Mouse (Mus musculus): ENCODE measurements around the gene Izumo1r. TPM values are rescaled to one million over a fixed set of nuclear protein-coding genes. Genes with fewer than 3 reads are reported as not detected.

Izumo1r gene
- polyA plus RNA-seq, 1 experiment = 70.8 TPM

- Histone ChIP-seq H3K27ac (ENCODE audit: control insufficient read depth, insufficient read depth, low read length) (no peak overlapping the region), H3K27me3 (ENCODE audit: control insufficient read depth, insufficient read depth, low read length) (no peaks in the 10 kb centered on the region), H3K4me1 (replicated peaks; ENCODE audit: control insufficient read depth, insufficient read depth, low read length) (peaks cover 27% of the 10 kb centered on the region), H3K36me3 (ENCODE audit: control insufficient read depth, insufficient read depth, low read length) (no peaks in the 10 kb centered on the region), H3K4me3 (ENCODE audit: control insufficient read depth, insufficient read depth, low read length) (no peak overlapping the region)
- 90% methylated on average over 5 of the region's 5 CpGs for WGBS
- DNase-seq = no peak
- TF ChIP-seq POLR2A (IDR thresholded peaks at IDR 0.05; ENCODE audit: control insufficient read depth, extremely low read depth, insufficient read depth, low read length, poor library complexity) (no peak), CTCF (IDR thresholded peaks at IDR 0.05; ENCODE audit: borderline replicate concordance, control insufficient read depth, extremely low read depth, insufficient read depth, low read length, poor library complexity) (no peak)
Observed at GRCm38 (mm10) chr9:14909981-14910380, 6.2 kb upstream of the Izumo1r start.

DNA sequence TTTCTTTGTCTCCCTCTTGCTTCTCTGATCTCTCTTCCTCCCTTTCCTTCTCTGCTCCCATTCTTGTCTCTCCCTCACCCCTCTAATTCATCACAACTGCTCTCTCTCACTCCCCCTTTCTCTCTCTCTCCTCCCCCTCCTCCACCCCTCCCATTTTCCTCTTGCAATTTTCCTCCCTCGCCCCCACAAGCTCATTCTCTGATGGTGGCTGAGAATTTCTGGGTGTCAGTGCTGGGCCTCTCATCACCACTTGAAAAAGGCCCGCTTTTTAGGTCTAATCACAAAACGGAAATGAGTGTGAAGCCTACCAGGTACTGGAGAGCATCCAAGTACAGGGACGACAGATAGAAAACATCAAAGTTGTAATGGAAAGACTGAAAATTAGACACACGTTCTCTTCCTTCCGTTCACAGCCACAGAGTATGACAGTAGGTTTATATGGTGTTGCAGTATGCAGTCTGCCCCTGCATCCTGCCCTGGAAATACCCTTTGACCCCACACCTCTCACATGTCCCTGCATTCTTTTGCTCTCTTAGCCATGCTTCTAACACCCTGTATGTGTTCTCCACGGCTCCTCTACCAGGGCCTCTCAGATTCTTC lies 4.2 kb upstream of the Izumo1r start:
- H3K36me3 ChIP-seq (ENCODE audit: control insufficient read depth, insufficient read depth, low read length) = no peaks in the 10 kb centered on the region
- 49% methylated on average over 7 of the region's 7 CpGs for WGBS
- H3K27ac ChIP-seq (ENCODE audit: control insufficient read depth, insufficient read depth, low read length) = peak overlapping the region; percentile 89
- no peak overlapping the region for H3K4me3 ChIP-seq (ENCODE audit: control insufficient read depth, insufficient read depth, low read length)
- H3K27me3 ChIP-seq (ENCODE audit: control insufficient read depth, insufficient read depth, low read length) = no peaks in the 10 kb centered on the region
- peaks cover 45% of the 10 kb centered on the region for H3K4me1 ChIP-seq (replicated peaks; ENCODE audit: control insufficient read depth, insufficient read depth, low read length)
- TF ChIP-seq CTCF (IDR thresholded peaks at IDR 0.05; ENCODE audit: borderline replicate concordance, control insufficient read depth, extremely low read depth, insufficient read depth, low read length, poor library complexity) (no peak), POLR2A (IDR thresholded peaks at IDR 0.05; ENCODE audit: control insufficient read depth, extremely low read depth, insufficient read depth, low read length, poor library complexity) (no peak)
- DNase-seq = no peak

DNA sequence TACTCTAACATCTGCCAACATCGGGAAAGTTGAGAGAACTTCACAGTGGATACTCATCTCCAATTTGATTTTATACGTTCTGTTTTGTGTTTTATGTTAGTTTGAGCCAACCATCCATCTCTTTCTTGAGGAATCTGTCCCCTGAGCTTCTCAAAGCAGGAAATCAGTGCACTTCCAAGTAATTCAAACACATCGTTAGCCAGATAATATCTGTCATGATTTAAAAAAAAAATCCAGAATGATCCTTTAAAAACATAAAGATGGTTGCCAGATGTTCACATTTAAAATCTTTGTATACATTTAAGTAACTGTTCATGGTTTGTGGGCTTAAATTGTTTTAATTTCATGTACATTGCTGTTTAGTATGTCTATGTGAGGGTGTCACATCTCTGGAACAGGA lies 2.2 kb upstream of the Izumo1r start:
- Histone ChIP-seq H3K27me3 (ENCODE audit: control insufficient read depth, insufficient read depth, low read length) (no peaks in the 10 kb centered on the region), H3K36me3 (ENCODE audit: control insufficient read depth, insufficient read depth, low read length) (no peaks in the 10 kb centered on the region), H3K4me1 (replicated peaks; ENCODE audit: control insufficient read depth, insufficient read depth, low read length) (peaks cover 58% of the 10 kb centered on the region), H3K4me3 (ENCODE audit: control insufficient read depth, insufficient read depth, low read length) (no peak overlapping the region), H3K27ac (ENCODE audit: control insufficient read depth, insufficient read depth, low read length) (no peak overlapping the region)
- no peak for TF ChIP-seq POLR2A (IDR thresholded peaks at IDR 0.05; ENCODE audit: control insufficient read depth, extremely low read depth, insufficient read depth, low read length, poor library complexity)
- no peak for TF ChIP-seq CTCF (IDR thresholded peaks at IDR 0.05; ENCODE audit: borderline replicate concordance, control insufficient read depth, extremely low read depth, insufficient read depth, low read length, poor library complexity)
- DNase-seq = no peak
- 83% methylated on average over 3 of the region's 3 CpGs for WGBS

DNA sequence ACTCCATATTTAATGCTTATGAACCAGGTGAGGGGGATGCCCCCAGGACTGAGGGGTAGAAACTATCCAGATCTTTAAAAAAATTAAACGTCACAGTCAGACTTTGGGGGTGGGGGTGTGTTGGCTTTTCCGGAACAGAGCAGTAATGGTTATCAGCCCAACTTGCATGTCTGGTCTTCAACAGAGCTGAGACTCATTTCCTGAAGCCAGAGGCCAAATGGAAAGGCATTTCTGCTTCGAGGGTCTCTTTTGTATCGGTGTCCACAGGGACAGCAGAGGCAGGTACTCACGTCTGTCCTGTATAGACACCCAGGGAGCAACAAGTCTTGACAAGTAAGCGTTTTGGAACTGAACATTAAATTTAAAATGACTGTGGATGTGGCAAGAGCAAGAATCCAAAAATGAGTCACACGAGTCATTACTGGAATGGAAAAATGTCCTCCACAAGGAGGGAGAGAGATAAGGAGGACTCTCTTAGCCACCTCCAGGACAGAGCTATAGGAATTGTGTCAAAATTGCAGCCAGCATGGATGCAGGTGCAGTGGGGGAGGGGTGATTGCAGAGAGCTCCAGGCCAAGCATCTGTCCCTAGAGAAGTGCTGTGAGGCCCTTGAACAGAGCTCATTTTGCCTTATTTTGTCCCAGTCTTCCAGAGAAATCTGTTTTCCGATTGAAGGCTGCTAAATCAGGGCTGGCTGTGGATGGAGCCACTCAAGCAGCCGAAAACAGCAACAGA lies 1.2 kb upstream of the Izumo1r start:
- WGBS = 66% methylated on average over 9 of the region's 9 CpGs
- H3K27me3 ChIP-seq (ENCODE audit: control insufficient read depth, insufficient read depth, low read length) = no peaks in the 10 kb centered on the region

DNA sequence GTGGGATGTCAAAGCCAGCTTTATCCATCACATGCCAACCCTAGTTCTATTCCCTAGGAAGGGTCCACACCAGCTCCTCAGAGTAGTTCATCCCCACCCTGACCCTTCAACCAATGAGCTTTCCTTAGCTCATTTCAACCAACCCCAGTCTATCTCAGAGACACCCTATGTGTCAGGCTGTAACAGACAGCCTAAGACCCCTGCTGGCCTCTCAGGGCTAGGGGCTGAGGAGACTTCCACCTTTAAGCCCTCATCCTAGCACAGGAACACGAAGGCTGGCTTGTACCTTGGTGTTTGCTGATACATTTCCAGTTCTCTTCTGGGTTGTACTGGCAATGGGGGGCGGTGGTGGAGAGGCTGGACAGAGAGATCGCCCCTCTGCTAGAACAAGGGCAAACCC lies 743 bp downstream of the Izumo1r start:
- Histone ChIP-seq H3K4me3 (ENCODE audit: control insufficient read depth, insufficient read depth, low read length) (peak overlapping the region; percentile 14; the same call in 1 of the 2 replicates), H3K27ac (ENCODE audit: control insufficient read depth, insufficient read depth, low read length) (peak overlapping the region; percentile 88)
- WGBS = 95% methylated on average over 3 of the region's 3 CpGs

More for the DNA sequence above, 1.2 kb upstream of the Izumo1r start:
- TF ChIP-seq POLR2A (IDR thresholded peaks at IDR 0.05; ENCODE audit: control insufficient read depth, extremely low read depth, insufficient read depth, low read length, poor library complexity) (no peak), CTCF (IDR thresholded peaks at IDR 0.05; ENCODE audit: borderline replicate concordance, control insufficient read depth, extremely low read depth, insufficient read depth, low read length, poor library complexity) (no peak)
- Histone ChIP-seq H3K36me3 (ENCODE audit: control insufficient read depth, insufficient read depth, low read length) (no peaks in the 10 kb centered on the region), H3K4me1 (replicated peaks; ENCODE audit: control insufficient read depth, insufficient read depth, low read length) (peaks cover 63% of the 10 kb centered on the region), H3K4me3 (ENCODE audit: control insufficient read depth, insufficient read depth, low read length) (no peak overlapping the region), H3K27ac (ENCODE audit: control insufficient read depth, insufficient read depth, low read length) (peak overlapping the region; percentile 88)
- DNase-seq = peak; percentile 42

DNA sequence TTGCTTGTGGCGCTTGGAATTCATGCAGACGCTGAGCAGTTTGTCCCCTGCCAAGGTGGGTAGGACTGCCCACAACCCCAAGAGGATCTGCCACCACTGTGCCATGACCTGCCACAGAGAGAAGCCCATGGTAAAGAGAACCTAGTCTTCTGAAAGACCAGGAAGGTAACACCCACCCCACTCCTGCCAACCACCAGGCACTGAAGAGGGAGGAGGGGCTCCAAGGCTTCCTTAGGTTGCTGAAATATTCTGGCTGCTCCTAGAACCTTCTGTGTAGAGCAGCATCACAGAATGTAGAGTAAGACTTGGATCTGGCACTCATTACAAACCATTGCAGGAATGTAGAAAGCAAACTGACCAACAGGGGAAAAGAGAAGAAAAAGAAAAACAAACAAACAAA lies 1.3 kb downstream of the Izumo1r start:
- Histone ChIP-seq H3K4me3 (ENCODE audit: control insufficient read depth, insufficient read depth, low read length) (0 out of 2 replicates have a peak overlapping the region, but pooled peaks have one; percentile 2), H3K36me3 (ENCODE audit: control insufficient read depth, insufficient read depth, low read length) (no peaks in the 10 kb centered on the region), H3K4me1 (replicated peaks; ENCODE audit: control insufficient read depth, insufficient read depth, low read length) (peaks cover 52% of the 10 kb centered on the region), H3K27me3 (ENCODE audit: control insufficient read depth, insufficient read depth, low read length) (no peaks in the 10 kb centered on the region), H3K27ac (ENCODE audit: control insufficient read depth, insufficient read depth, low read length) (peak overlapping the region; percentile 8; the same call in 1 of the 2 replicates)
- 93% methylated on average over 2 of the region's 2 CpGs for WGBS
- DNase-seq = no peak
- TF ChIP-seq POLR2A (IDR thresholded peaks at IDR 0.05; ENCODE audit: control insufficient read depth, extremely low read depth, insufficient read depth, low read length, poor library complexity) (no peak), CTCF (IDR thresholded peaks at IDR 0.05; ENCODE audit: borderline replicate concordance, control insufficient read depth, extremely low read depth, insufficient read depth, low read length, poor library complexity) (no peak)

More for the DNA sequence above, 743 bp downstream of the Izumo1r start:
- H3K4me1 ChIP-seq (replicated peaks; ENCODE audit: control insufficient read depth, insufficient read depth, low read length) = peaks cover 58% of the 10 kb centered on the region
- TF ChIP-seq POLR2A (IDR thresholded peaks at IDR 0.05; ENCODE audit: control insufficient read depth, extremely low read depth, insufficient read depth, low read length, poor library complexity) (no peak), CTCF (IDR thresholded peaks at IDR 0.05; ENCODE audit: borderline replicate concordance, control insufficient read depth, extremely low read depth, insufficient read depth, low read length, poor library complexity) (no peak)
- no peaks in the 10 kb centered on the region for H3K27me3 ChIP-seq (ENCODE audit: control insufficient read depth, insufficient read depth, low read length)
- H3K36me3 ChIP-seq (ENCODE audit: control insufficient read depth, insufficient read depth, low read length) = no peaks in the 10 kb centered on the region
- no peak for DNase-seq

All from thymus, adult 2 months (tissue).